Mouse (Mus musculus): Measurements from ENCODE around the gene Samd4. TPM values are rescaled to one million over a fixed set of nuclear protein-coding genes. Genes with fewer than 3 reads are reported as not detected.

Gene Samd4
- polyA plus RNA-seq, 1 experiment from 2014 or later: 2.9 TPM

DNA sequence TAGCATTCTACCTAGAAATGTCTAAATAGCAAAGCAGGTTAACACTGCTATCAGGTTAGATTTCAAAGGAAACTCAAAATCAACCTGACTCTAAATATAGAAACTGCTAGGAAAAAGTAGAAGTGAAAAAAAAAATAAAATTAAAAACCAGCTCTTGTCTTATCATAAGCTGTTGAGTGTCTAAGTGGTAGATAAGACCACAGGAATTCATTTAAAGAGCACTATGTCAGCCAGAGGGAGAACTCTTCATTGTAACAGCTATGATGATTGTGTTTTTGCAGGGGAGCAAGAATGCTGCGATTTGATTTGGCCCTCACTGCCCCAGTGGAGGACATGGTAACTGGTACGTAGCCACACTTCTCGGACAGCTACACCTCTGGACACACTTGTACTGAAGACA is 271.6 kb downstream of the Samd4 start:
- 91% methylated on average over 3 of the region's 3 CpGs for WGBS
- no peak for DNase-seq (ENCODE audit: low spot score)

More for the DNA sequence above, 271.6 kb downstream of the Samd4 start:
- Histone ChIP-seq H3K36me3 (ENCODE audit: control insufficient read depth, insufficient read depth, low read length) (no peaks in the 10 kb centered on the region), H3K27me3 (ENCODE audit: control insufficient read depth, insufficient read depth, low read length) (no peaks in the 10 kb centered on the region), H3K4me1 (replicated peaks; ENCODE audit: control insufficient read depth, insufficient read depth, low read length) (no peaks in the 10 kb centered on the region), H3K9me3 (ENCODE audit: control insufficient read depth, low read length) (no peaks in the 10 kb centered on the region), H3K9ac (ENCODE audit: low read length) (no peak overlapping the region), H3K4me2 (ENCODE audit: low read depth, low read length, severe bottlenecking) (no peak overlapping the region), H3K27ac (ENCODE audit: low read depth, low read length) (no peak overlapping the region), H3K4me3 (ENCODE audit: low read depth, low read length) (no peak overlapping the region)
- no peak for ATAC-seq (replicated peaks; ENCODE audit: low FRiP score)

Small RNAs within 50 kb of the gene (microRNA-seq; reads per million reads assigned to microRNA genes)
- gene Mir378c (ENCODE audit: insufficient number of aligned reads): 10.9 reads per million, percentile 5 among the genes with 10 or more reads in this experiment

Other genes starting within 250 kb of the Samd4 start
- gene Cdkn3, start 122.3 kb upstream of the Samd4 start, polyA plus RNA-seq (2014; fragmentation: Nextera tagmentation; extraction: Ambion mirVana): 51.8 and 55.5 TPM in 2 replicates
- 193 and 209 TPM in 2 replicates for gene Cnih1, start 94.4 kb upstream of the Samd4 start, polyA plus RNA-seq (2014; fragmentation: Nextera tagmentation; extraction: Ambion mirVana)
- gene Gmfb, start 60.6 kb upstream of the Samd4 start, polyA plus RNA-seq (2014; fragmentation: Nextera tagmentation; extraction: Ambion mirVana): 103 and 116 TPM in 2 replicates
- 30.2 and 33.9 TPM in 2 replicates for gene Cgrrf1, start 50.7 kb upstream of the Samd4 start, polyA plus RNA-seq (2014; fragmentation: Nextera tagmentation; extraction: Ambion mirVana)